Mouse (Mus musculus): ENCODE results near the gene Surf4. TPM values are rescaled to one million over a fixed set of nuclear protein-coding genes. Genes with fewer than 3 reads are reported as not detected.

Gene Surf4
- polyA plus RNA-seq, 1 experiment, result 325 TPM

DNA sequence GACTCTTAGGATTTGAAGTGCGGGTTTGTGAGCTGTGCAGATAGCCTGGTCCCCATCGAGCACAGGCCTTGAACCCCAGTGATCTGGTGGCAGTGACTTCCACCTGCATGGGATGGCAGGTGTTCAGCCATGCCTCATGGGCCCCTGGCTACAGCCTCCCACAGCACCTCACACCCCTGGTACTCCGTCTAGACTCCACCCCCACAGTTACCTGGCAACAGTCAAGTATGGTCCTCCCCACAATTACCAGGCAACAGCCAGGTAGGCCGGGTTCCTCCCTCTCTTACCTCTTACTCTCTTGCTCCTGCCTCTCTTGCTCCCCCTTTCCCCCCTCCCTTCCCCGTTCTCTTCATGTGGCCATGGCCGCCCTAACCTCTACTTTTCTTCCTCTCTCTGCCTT lies 63.1 kb downstream of the Surf4 start:
- Histone ChIP-seq H3K4me1 (ENCODE audit: control insufficient read depth, insufficient read depth, low read length) (no peaks in the 10 kb centered on the region), H3K4me3 (ENCODE audit: insufficient read depth, low read length) (no peak overlapping the region), H3K27ac (ENCODE audit: insufficient read depth, low read length) (no peak overlapping the region)
- no peak for TF ChIP-seq POLR2A (IDR thresholded peaks at IDR 0.05; ENCODE audit: low read depth, low read length)
- TF ChIP-seq CTCF (IDR thresholded peaks at IDR 0.05; ENCODE audit: borderline replicate concordance, insufficient read depth, low read length), result no peak

Other genes starting within 250 kb of the Surf4 start
- not detected in 2 replicates for gene Abo, start 68.9 kb downstream of the Surf4 start, polyA plus RNA-seq (2011; ENCODE audit: insufficient read length, low read depth, missing spikeins)
- 21.4 and 23.3 TPM in 2 replicates for gene Surf6, start 31.0 kb downstream of the Surf4 start, polyA plus RNA-seq (2011; ENCODE audit: insufficient read length, low read depth, missing spikeins)
- 25.6 and 26.8 TPM in 2 replicates for gene Med22, start 23.3 kb downstream of the Surf4 start, polyA plus RNA-seq (2011; ENCODE audit: insufficient read length, low read depth, missing spikeins)
- gene Rpl7a, start 23.2 kb downstream of the Surf4 start, polyA plus RNA-seq (2011; ENCODE audit: insufficient read length, low read depth, missing spikeins), result 448 and 480 TPM in 2 replicates
- gene Surf2, start 17.6 kb downstream of the Surf4 start, polyA plus RNA-seq (2011; ENCODE audit: insufficient read length, low read depth, missing spikeins), result 29.3 and 33.6 TPM in 2 replicates
- gene Surf1, start 17.4 kb downstream of the Surf4 start, polyA plus RNA-seq (2011; ENCODE audit: insufficient read length, low read depth, missing spikeins), result 38.8 and 47.8 TPM in 2 replicates
- gene Stkld1, start 119 bp upstream of the Surf4 start, polyA plus RNA-seq (2011; ENCODE audit: insufficient read length, low read depth, missing spikeins), result not detected in 2 replicates
- 44.3 and 48.8 TPM in 2 replicates for gene Rexo4, start 30.5 kb upstream of the Surf4 start, polyA plus RNA-seq (2011; ENCODE audit: insufficient read length, low read depth, missing spikeins)
- not detected in 2 replicates for gene Adamts13, start 39.5 kb upstream of the Surf4 start, polyA plus RNA-seq (2011; ENCODE audit: insufficient read length, low read depth, missing spikeins)
- 34.8 and 35.5 TPM in 2 replicates for gene Cacfd1, start 76.0 kb upstream of the Surf4 start, polyA plus RNA-seq (2011; ENCODE audit: insufficient read length, low read depth, missing spikeins)
- 2.4 and 6.0 TPM in 2 replicates for gene Slc2a6, start 94.1 kb upstream of the Surf4 start, polyA plus RNA-seq (2011; ENCODE audit: insufficient read length, low read depth, missing spikeins)
- not detected in 2 replicates for gene Mymk, start 138.3 kb upstream of the Surf4 start, polyA plus RNA-seq (2011; ENCODE audit: insufficient read length, low read depth, missing spikeins)
- 0.17 and 0.95 TPM in 2 replicates for gene Adamtsl2, start 145.5 kb upstream of the Surf4 start, polyA plus RNA-seq (2011; ENCODE audit: insufficient read length, low read depth, missing spikeins)
- gene Fam163b, start 208.6 kb upstream of the Surf4 start, polyA plus RNA-seq (2011; ENCODE audit: insufficient read length, low read depth, missing spikeins), result not detected in 2 replicates
- not detected in 2 replicates for gene Dbh, start 231.3 kb upstream of the Surf4 start, polyA plus RNA-seq (2011; ENCODE audit: insufficient read length, low read depth, missing spikeins)

All from embryonic fibroblast, embryonic 13.5 days (primary cell).